13 mouse cellular contexts compared by ENCODE assay signal in genomic region chr10:50876952-50877351, GRCm38 (mm10). TPM values are rescaled to one million over a fixed set of nuclear protein-coding genes. Genes with fewer than 3 reads are reported as not detected.
"Had no signal": no experiment of that assay in that cellular context is flagged by ENCODE, and none has a peak within 500 bp of the region (broad histone marks: within the 10 kb centered on the region; RNA-seq: fewer than 3 reads in every experiment).

No protein-coding gene starts in this region.

- DNase-seq: kidney, adult 2 months; kidney, postnatal 25 days; layer of hippocampus, adult 9-11 months; liver, postnatal 0 days; lung, embryonic 14.5 days; midbrain, embryonic 14.5 days; right cerebral cortex, adult 18-20 months; right cerebral cortex, postnatal 25 days; spleen, adult 18-20 months; thymus, postnatal 36 days had no signal

- ATAC-seq: liver, postnatal 0 days; lung, postnatal 0 days had no signal

RNA-seq across cellular contexts. Expression of gene Sim1, which starts 17.6 kb away (rescaled TPM):
- total RNA-seq: layer of hippocampus, adult 2 months; layer of hippocampus, postnatal 25 days had no signal
